Mouse (Mus musculus) myocyte (in vitro differentiated cells): ENCODE measurements around the gene Zfp46.

Experiments
- CEBPB ChIP-seq: IDR thresholded peaks from 2 replicates; pipeline ENCODE4 v1.6.1; 2011; ENCODE audit warnings: mild to moderate bottlenecking, moderate library complexity; ENCODE audit not compliant: poor library complexity, insufficient read depth, severe bottlenecking
- E2F4 ChIP-seq: IDR thresholded peaks from one replicate; pipeline ENCODE4 v1.6.1; 2011; ENCODE audit warnings: mild to moderate bottlenecking, control low read depth, moderate library complexity; ENCODE audit not compliant: insufficient read depth
- MAX ChIP-seq: IDR thresholded peaks from one replicate; pipeline ENCODE4 v1.6.1; 2011; ENCODE audit warnings: low read depth, mild to moderate bottlenecking, control low read depth
- MYOD1 ChIP-seq, 3 experiments: IDR thresholded peaks; one replicate each; pipeline ENCODE4 v1.6.1; 2011; ENCODE audit warnings: control low read depth in 2 of 3, low read depth in 2 of 3, mild to moderate bottlenecking in 2 of 3, moderate library complexity in 1 of 3; ENCODE audit not compliant: insufficient read length in 2 of 3, control insufficient read depth in 1 of 3
- POLR2A ChIP-seq: IDR thresholded peaks from one replicate; pipeline ENCODE4 v1.6.1; 2011; ENCODE audit warnings: low read depth, mild to moderate bottlenecking, control low read depth, moderate library complexity; ENCODE audit not compliant: insufficient read length
- REST ChIP-seq: IDR thresholded peaks from one replicate; pipeline ENCODE4 v1.6.1; 2011; ENCODE audit warnings: mild to moderate bottlenecking, control low read depth, moderate library complexity; ENCODE audit not compliant: insufficient read depth, insufficient read length
- SRF ChIP-seq: IDR thresholded peaks from one replicate; pipeline ENCODE4 v1.6.1; 2011; ENCODE audit warnings: low read depth; ENCODE audit not compliant: control insufficient read depth, insufficient read length
- TCF12 ChIP-seq: IDR thresholded peaks from one replicate; pipeline ENCODE4 v1.6.1; 2011; ENCODE audit warnings: mild to moderate bottlenecking, control low read depth; ENCODE audit not compliant: poor library complexity, insufficient read depth, severe bottlenecking
- TCF3 ChIP-seq: IDR thresholded peaks from one replicate; pipeline ENCODE4 v1.6.1; 2011; ENCODE audit warnings: low read depth, control low read depth; ENCODE audit not compliant: insufficient read length
- USF1 ChIP-seq: IDR thresholded peaks from one replicate; pipeline ENCODE4 v1.6.1; 2011; ENCODE audit warnings: low read depth, mild to moderate bottlenecking, control low read depth, moderate library complexity

DNA sequence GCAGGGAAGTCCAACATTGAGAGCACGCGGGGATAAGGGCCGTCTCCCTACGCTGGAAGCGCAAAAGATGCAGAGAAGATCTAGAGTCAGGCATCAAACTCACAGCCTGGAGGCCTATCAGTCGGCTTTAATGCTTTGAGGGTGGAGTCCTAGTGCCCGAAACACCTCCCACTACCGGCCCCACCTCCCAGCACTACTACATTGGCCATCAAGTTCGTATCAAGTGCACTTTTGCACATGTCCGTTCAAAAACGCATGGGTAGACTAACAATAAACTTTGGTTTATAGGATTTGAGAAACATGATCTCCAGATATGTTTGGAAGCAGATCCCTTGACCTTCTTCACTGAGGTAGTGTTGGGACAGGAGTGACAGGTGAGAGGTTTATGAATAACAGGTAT lies 25.3 kb downstream of the Zfp46 start:
- TF ChIP-seq POLR2A (peak; percentile 14), USF1 (no peak), MYOD1 (IDR thresholded peaks at IDR 0.05; ENCODE audit: control insufficient read depth in 1 of 3, insufficient read length in 2 of 3, low read depth in 2 of 3) (no peak), CEBPB (no peak), SRF (no peak), TCF12 (no peak), REST (no peak), MAX (no peak), E2F4 (no peak), TCF3 (no peak)
